Comparison of ENCODE assay signal across 8 mouse cellular contexts in the genomic region with DNA sequence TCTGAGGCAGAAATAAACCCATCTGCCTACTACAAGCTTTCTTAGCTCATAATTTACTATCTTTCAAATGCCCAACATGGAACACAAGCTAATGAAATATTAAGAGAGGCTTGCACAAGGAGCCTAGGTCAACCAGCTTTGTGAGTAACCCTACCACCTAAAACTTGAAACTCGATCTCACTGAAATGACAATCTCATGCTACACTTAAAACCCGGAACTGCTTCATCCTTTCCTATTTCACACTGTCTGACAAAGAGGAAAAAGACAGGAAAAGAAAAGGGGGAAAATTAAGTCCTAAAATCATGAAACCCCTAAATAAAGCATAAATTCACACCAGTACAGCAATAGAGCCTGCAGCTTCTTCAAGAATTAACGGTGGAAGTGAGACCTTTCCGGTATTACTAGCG. TPM values are rescaled to one million over a fixed set of nuclear protein-coding genes. Genes with fewer than 3 reads are reported as not detected.
A peak's percentile ranks its signal among the peaks of the same experiment; 100 is the strongest.
DNase-seq lines count a peak whose midpoint lies in the region; ATAC-seq and TF ChIP-seq lines count a peak whose summit lies in the region.

No protein-coding gene starts in this region.

- intact Hi-C loops in heart, postnatal 14 days (cut with DNase I): loop anchor here (1.0 to 10.0 kb wide), 3 partner anchors 30 to 558 kb away; no protein-coding TSS in a partner anchor

- peak overlapping the region; percentile 77 for H3K4me3 ChIP-seq in heart, embryonic 12.5 days
- H3K4me3 ChIP-seq in E14TG2a.4 (replicated peaks; ENCODE audit: low read length): peak overlapping the region; percentile 92
- peak overlapping the region; percentile 98 for H3K4me3 ChIP-seq in forebrain, postnatal 0 days (ENCODE audit: low read depth, low read length)
- H3K4me3 ChIP-seq in liver, embryonic 16.5 days (ENCODE audit: low read depth, low read length): peak overlapping the region; percentile 88

- no peak for DNase-seq in heart, postnatal 14 days
- no peak for DNase-seq in forebrain, postnatal 0 days
- no peak for DNase-seq in frontal cortex, adult 2 months (ENCODE audit: extremely low spot score in 1 of 2, low spot score in 1 of 2)
- no peak for DNase-seq in layer of hippocampus, adult 11-12 months (ENCODE audit: low spot score)
- DNase-seq in ovary, postnatal 10 days (ENCODE audit: low spot score): no peak

- peak overlapping the region; percentile 93 for H3K27ac ChIP-seq in heart, embryonic 12.5 days (ENCODE audit: poor library complexity, severe bottlenecking)
- H3K27ac ChIP-seq in forebrain, postnatal 0 days (ENCODE audit: low read depth, low read length): peak overlapping the region; percentile 95
- peak overlapping the region; percentile 92 for H3K27ac ChIP-seq in liver, embryonic 16.5 days (ENCODE audit: low read length)

- H3K9me3 ChIP-seq in heart, embryonic 12.5 days (replicated peaks): no peaks in the 10 kb centered on the region
- H3K9me3 ChIP-seq in E14TG2a.4 (ENCODE audit: low read length): no peaks in the 10 kb centered on the region
- H3K9me3 ChIP-seq in forebrain, postnatal 0 days (ENCODE audit: low read length): no peaks in the 10 kb centered on the region
- no peaks in the 10 kb centered on the region for H3K9me3 ChIP-seq in liver, embryonic 16.5 days (replicated peaks; ENCODE audit: control insufficient read depth, low read length)

- peak overlapping the region; percentile 89 for H3K9ac ChIP-seq in heart, embryonic 12.5 days
- H3K9ac ChIP-seq in forebrain, postnatal 0 days: peak overlapping the region; percentile 94
- H3K9ac ChIP-seq in liver, embryonic 16.5 days (ENCODE audit: low read depth, low read length): peak overlapping the region; percentile 93

- H3K4me1 ChIP-seq in heart, embryonic 12.5 days (replicated peaks): peaks cover 35% of the 10 kb centered on the region
- H3K4me1 ChIP-seq in E14TG2a.4 (replicated peaks; ENCODE audit: low read depth, low read length): peaks cover 46% of the 10 kb centered on the region
- H3K4me1 ChIP-seq in forebrain, postnatal 0 days (ENCODE audit: insufficient read depth): peaks cover 15% of the 10 kb centered on the region
- H3K4me1 ChIP-seq in liver, embryonic 16.5 days (ENCODE audit: control insufficient read depth, low read depth, low read length): peaks cover 50% of the 10 kb centered on the region

- WGBS in heart, embryonic 12.5 days: under 1% methylated on average over 5 of the region's 5 CpGs
- under 1% methylated on average over 5 of the region's 5 CpGs for WGBS in forebrain, postnatal 0 days
- under 1% methylated on average over 5 of the region's 5 CpGs for WGBS in liver, embryonic 16.5 days (ENCODE audit: insufficient replicate concordance)

- H3K36me3 ChIP-seq in heart, embryonic 12.5 days: 0 out of 2 replicates have a peak, but pooled peaks cover 3% of the 10 kb centered on the region
- H3K36me3 ChIP-seq in E14TG2a.4 (ENCODE audit: insufficient read depth, low read length): no peaks in the 10 kb centered on the region
- no peaks in the 10 kb centered on the region for H3K36me3 ChIP-seq in forebrain, postnatal 0 days (ENCODE audit: insufficient read depth)
- H3K36me3 ChIP-seq in liver, embryonic 16.5 days (ENCODE audit: control insufficient read depth, insufficient read depth): no peaks in the 10 kb centered on the region

- peak overlapping the region; percentile 81 for H3K4me2 ChIP-seq in heart, embryonic 12.5 days
- H3K4me2 ChIP-seq in forebrain, postnatal 0 days (ENCODE audit: low read depth): peak overlapping the region; percentile 94
- H3K4me2 ChIP-seq in liver, embryonic 16.5 days (ENCODE audit: low read depth, low read length): peak overlapping the region; percentile 99

- no peaks in the 10 kb centered on the region for H3K27me3 ChIP-seq in heart, embryonic 12.5 days (replicated peaks)
- H3K27me3 ChIP-seq in E14TG2a.4 (ENCODE audit: insufficient read depth, low read length): peaks cover 17% of the 10 kb centered on the region
- no peaks in the 10 kb centered on the region for H3K27me3 ChIP-seq in forebrain, postnatal 0 days (ENCODE audit: insufficient read depth, low read length)
- H3K27me3 ChIP-seq in liver, embryonic 16.5 days (ENCODE audit: control insufficient read depth, insufficient read depth, low read depth, low read length): no peaks in the 10 kb centered on the region

- no peak for TF ChIP-seq CTCF in E14TG2a.4 (conservative IDR thresholded peaks at IDR 0.05; ENCODE audit: low read length)
- no peak for TF ChIP-seq CTCF in forebrain, postnatal 0 days (IDR thresholded peaks at IDR 0.05; ENCODE audit: low read depth)

- ATAC-seq in heart, embryonic 12.5 days (ENCODE audit: insufficient number of reproducible peaks, low FRiP score): no peak
- ATAC-seq in forebrain, postnatal 0 days: no peak
- no peak for ATAC-seq in liver, embryonic 16.5 days (ENCODE audit: low read depth)

RNA-seq across cellular contexts. Expression of a gene that starts 1.4 kb away (rescaled TPM):
- polyA plus RNA-seq in heart, embryonic 12.5 days (2016; fragmentation: Nextera tagmentation; extraction: Ambion mirVana): 14.8 and 18.1 TPM in 2 replicates
- 100 to 1,000 TPM in 1 of 2 experiments, 10 to 100 TPM in 1; 99.1 to 106 TPM for total RNA-seq in heart, postnatal 14 days (2021)
- total RNA-seq in forebrain, postnatal 0 days (2014; rRNA removed): 112 and 117 TPM in 2 replicates
- 36.1 and 50.2 TPM in 2 replicates for polyA plus RNA-seq in forebrain, postnatal 0 days (2015; fragmentation: Nextera tagmentation; extraction: Ambion mirVana)
- 18.4 and 18.6 TPM in 2 replicates for polyA plus RNA-seq in liver, embryonic 16.5 days (2015; fragmentation: Nextera tagmentation; extraction: Ambion mirVana)
- 49.5 and 49.6 TPM in 2 replicates for polyA plus RNA-seq in frontal cortex, adult 2 months (2012; rRNA removed)
